Mouse (Mus musculus) erythroblast, embryonic 14.5 days (primary cell): ENCODE measurements around the gene Zcchc24. TPM values are rescaled to one million over a fixed set of nuclear protein-coding genes. Genes with fewer than 3 reads are reported as not detected.

Experiments
- H3K27me3 ChIP-seq: 2 replicates; pipeline ENCODE4 v1.6.1; 2012; ENCODE audit warnings: inconsistent platforms; ENCODE audit not compliant: control insufficient read depth
- H3K36me3 ChIP-seq: 2 replicates; pipeline ENCODE4 v1.6.1; 2012; ENCODE audit warnings: mild to moderate bottlenecking, inconsistent platforms; ENCODE audit not compliant: control insufficient read depth
- H3K4me1 ChIP-seq: 2 replicates; pipeline ENCODE4 v1.6.1; 2012; ENCODE audit warnings: inconsistent platforms; ENCODE audit not compliant: control insufficient read depth
- H3K4me3 ChIP-seq: replicated peaks from 2 replicates; pipeline ENCODE3; 2012; ENCODE audit warnings: moderate library complexity, mild to moderate bottlenecking, inconsistent platforms
- H3K9me3 ChIP-seq: 2 replicates; pipeline ENCODE4 v1.6.1; 2012; ENCODE audit warnings: low read length, inconsistent platforms, mixed read lengths; ENCODE audit not compliant: control insufficient read depth
- GATA1 ChIP-seq: IDR thresholded peaks from 2 replicates; pipeline ENCODE4 v1.6.1; 2012; ENCODE audit warnings: low read length, inconsistent platforms, mixed read lengths
- TAL1 ChIP-seq: IDR thresholded peaks from 3 replicates; pipeline ENCODE4 v1.6.1; 2012; ENCODE audit warnings: low read length, inconsistent platforms, mixed read lengths
- polyA plus RNA-seq: library from polyadenylated mRNA; stranded (reverse); fragments of >175 nt; gene quantifications from 2 replicates; pipeline ENCODE4 v1.2.3, GENCODE M21; 2012

Gene Zcchc24
- polyA plus RNA-seq, 1 experiment = 0.04 TPM

- Histone ChIP-seq H3K4me3 (no peak overlapping the region), H3K9me3 (no peaks in the 10 kb centered on the region), H3K27me3 (no peaks in the 10 kb centered on the region), H3K4me1 (no peaks in the 10 kb centered on the region), H3K36me3 (peaks cover 10% of the 10 kb centered on the region; the same call in 1 of the 2 replicates)
- no peak for TF ChIP-seq TAL1
- no peak for TF ChIP-seq GATA1
Measured at GRCm38 (mm10) chr14:25754531-25755484, 14.0 kb downstream of the Zcchc24 start.

- Histone ChIP-seq H3K36me3 (peaks cover 10% of the 10 kb centered on the region; the same call in 1 of the 2 replicates), H3K27me3 (no peaks in the 10 kb centered on the region), H3K4me3 (no peak overlapping the region), H3K4me1 (no peaks in the 10 kb centered on the region), H3K9me3 (no peaks in the 10 kb centered on the region)
- TF ChIP-seq GATA1 (no peak), TAL1 (no peak)
Measured at GRCm38 (mm10) chr14:25753021-25753420, 15.8 kb downstream of the Zcchc24 start.

GRCm38 (mm10) chr14:25751067-25751466, 17.8 kb downstream of the Zcchc24 start:
- peaks cover 8% of the 10 kb centered on the region; the same call in 1 of the 2 replicates for H3K36me3 ChIP-seq
- no peak for TF ChIP-seq TAL1
- TF ChIP-seq GATA1 = no peak
- H3K9me3 ChIP-seq = no peaks in the 10 kb centered on the region
- no peaks in the 10 kb centered on the region for H3K27me3 ChIP-seq
- no peaks in the 10 kb centered on the region for H3K4me1 ChIP-seq
- H3K4me3 ChIP-seq = no peak overlapping the region

- TF ChIP-seq TAL1 (no peak), GATA1 (no peak)
Measured at GRCm38 (mm10) chr14:25750448-25751015, 18.3 kb downstream of the Zcchc24 start.

GRCm38 (mm10) chr14:25749143-25749909, 19.5 kb downstream of the Zcchc24 start:
- no peaks in the 10 kb centered on the region; the same call in 1 of the 2 replicates for H3K36me3 ChIP-seq
- H3K27me3 ChIP-seq = no peaks in the 10 kb centered on the region
- no peaks in the 10 kb centered on the region for H3K4me1 ChIP-seq
- no peak overlapping the region for H3K4me3 ChIP-seq
- no peak for TF ChIP-seq TAL1
- no peak for TF ChIP-seq GATA1
- no peaks in the 10 kb centered on the region for H3K9me3 ChIP-seq

More at GRCm38 (mm10) chr14:25750448-25751015, 18.3 kb downstream of the Zcchc24 start:
- Histone ChIP-seq H3K4me1 (no peaks in the 10 kb centered on the region), H3K27me3 (no peaks in the 10 kb centered on the region), H3K4me3 (no peak overlapping the region), H3K36me3 (peaks cover 4% of the 10 kb centered on the region; the same call in 1 of the 2 replicates), H3K9me3 (no peaks in the 10 kb centered on the region)

GRCm38 (mm10) chr14:25747996-25748756, 20.7 kb downstream of the Zcchc24 start:
- TF ChIP-seq GATA1 (no peak), TAL1 (no peak)
- no peaks in the 10 kb centered on the region for H3K4me1 ChIP-seq
- H3K27me3 ChIP-seq = no peaks in the 10 kb centered on the region
- H3K4me3 ChIP-seq = no peak overlapping the region
- H3K36me3 ChIP-seq = no peaks in the 10 kb centered on the region; the same call in 1 of the 2 replicates
- no peaks in the 10 kb centered on the region for H3K9me3 ChIP-seq

GRCm38 (mm10) chr14:25746971-25747945, 21.6 kb downstream of the Zcchc24 start:
- TF ChIP-seq GATA1 (no peak), TAL1 (no peak)
- Histone ChIP-seq H3K4me3 (no peak overlapping the region), H3K9me3 (no peaks in the 10 kb centered on the region), H3K4me1 (no peaks in the 10 kb centered on the region), H3K36me3 (peaks cover 4% of the 10 kb centered on the region; the same call in 1 of the 2 replicates), H3K27me3 (no peaks in the 10 kb centered on the region)

- no peaks in the 10 kb centered on the region for H3K4me1 ChIP-seq
- H3K9me3 ChIP-seq = no peaks in the 10 kb centered on the region
- TF ChIP-seq TAL1 (no peak), GATA1 (no peak)
- H3K4me3 ChIP-seq = no peak overlapping the region
- H3K27me3 ChIP-seq = no peaks in the 10 kb centered on the region
- peaks cover 4% of the 10 kb centered on the region; the same call in 1 of the 2 replicates for H3K36me3 ChIP-seq
Measured at GRCm38 (mm10) chr14:25746371-25746770, 22.5 kb downstream of the Zcchc24 start.
